Mouse (Mus musculus) embryonic facial prominence, embryonic 10.5 days (tissue): ENCODE measurements around the gene Dgkg. TPM values are rescaled to one million over a fixed set of nuclear protein-coding genes. Genes with fewer than 3 reads are reported as not detected.

Source experiments
- DNase-seq: peaks from one replicate; pipeline ENCODE4 v3.0.0-alpha.2; 2017; ENCODE audit warnings: low spot score
- H3K27ac ChIP-seq: fragments of 300-500 bp; sonication (generic); replicated peaks from 2 replicates; pipeline ENCODE4 v1.5.1; 2016; ENCODE audit warnings: mild to moderate bottlenecking
- H3K27me3 ChIP-seq: fragments of 300-500 bp; sonication (generic); replicated peaks from 2 replicates; pipeline ENCODE4 v1.6.1; 2016; ENCODE audit warnings: low read depth, mild to moderate bottlenecking; ENCODE audit not compliant: poor library complexity, severe bottlenecking
- H3K36me3 ChIP-seq: fragments of 300-500 bp; sonication (generic); replicated peaks from 2 replicates; pipeline ENCODE4 v1.6.1; 2016; ENCODE audit warnings: mild to moderate bottlenecking, moderate library complexity
- H3K4me1 ChIP-seq: fragments of 300-500 bp; sonication (generic); 2 replicates; pipeline ENCODE4 v1.6.1; 2016
- H3K4me3 ChIP-seq: fragments of 300-500 bp; sonication (generic); 2 replicates; pipeline ENCODE4 v1.5.1; 2016; ENCODE audit warnings: mild to moderate bottlenecking, moderate library complexity
- H3K9me3 ChIP-seq: fragments of 300-500 bp; sonication (generic); 2 replicates; pipeline ENCODE4 v1.6.1; 2016; ENCODE audit warnings: mild to moderate bottlenecking
- WGBS: fragments of 180-500 bp; shearing (Covaris S2); methylation state at CpG from one replicate; pipeline ENCODE4 v1.1.7; 2016; 5-methylcytosine and 5-hydroxymethylcytosine counted together
- microRNA-seq: library from miRNA; unstranded; fragments of <30 nt; microRNA quantifications from one replicate; pipeline ENCODE4, GENCODE M21; 2017
- polyA plus RNA-seq: library from polyadenylated mRNA; unstranded; fragments of >200 nt; fragmentation: Nextera tagmentation; extraction: Ambion mirVana; gene quantifications from 2 replicates; pipeline ENCODE4 v1.2.1, GENCODE M21; 2016

Dgkg gene
- polyA plus RNA-seq, 1 experiment from 2014 or later: 0.22 TPM

- Histone ChIP-seq H3K27me3 (peaks cover 54% of the 10 kb centered on the region), H3K4me3 (no peak overlapping the region), H3K4me1 (peaks cover 54% of the 10 kb centered on the region), H3K9me3 (no peaks in the 10 kb centered on the region), H3K27ac (no peak overlapping the region), H3K36me3 (peaks cover 19% of the 10 kb centered on the region)
- no peak for DNase-seq
- WGBS: 65% methylated on average over 5 of the region's 5 CpGs
These were observed 222.5 kb downstream of the Dgkg start for GRCm38 (mm10) chr16:22434530-22434929.

- H3K4me1 ChIP-seq: peaks cover 57% of the 10 kb centered on the region
These were observed 223.1 kb downstream of the Dgkg start for GRCm38 (mm10) chr16:22433944-22434343.

GRCm38 (mm10) chr16:22431773-22432172, 225.2 kb downstream of the Dgkg start:
- no peak for DNase-seq
- Histone ChIP-seq H3K27me3 (peaks cover 43% of the 10 kb centered on the region), H3K36me3 (peaks cover 27% of the 10 kb centered on the region), H3K9me3 (no peaks in the 10 kb centered on the region), H3K4me1 (peaks cover 62% of the 10 kb centered on the region), H3K4me3 (no peak overlapping the region), H3K27ac (no peak overlapping the region)
- 85% methylated on average over 12 of the region's 12 CpGs for WGBS

More at GRCm38 (mm10) chr16:22433944-22434343, 223.1 kb downstream of the Dgkg start:
- H3K4me3 ChIP-seq: 0 out of 2 replicates have a peak overlapping the region, but pooled peaks have one; percentile 29
- 22% methylated on average over 12 of the region's 12 CpGs for WGBS
- peak; percentile 25 for DNase-seq
- no peak overlapping the region; the same call in 1 of the 2 replicates for H3K27ac ChIP-seq
- no peaks in the 10 kb centered on the region for H3K9me3 ChIP-seq
- peaks cover 19% of the 10 kb centered on the region for H3K36me3 ChIP-seq
- H3K27me3 ChIP-seq: peaks cover 54% of the 10 kb centered on the region

- H3K4me3 ChIP-seq: no peak overlapping the region
- H3K27me3 ChIP-seq: peaks cover 38% of the 10 kb centered on the region
- H3K36me3 ChIP-seq: peaks cover 27% of the 10 kb centered on the region
- WGBS: 61% methylated on average over 2 of the region's 2 CpGs
- H3K4me1 ChIP-seq: peaks cover 59% of the 10 kb centered on the region
- no peaks in the 10 kb centered on the region for H3K9me3 ChIP-seq
- no peak for DNase-seq
- H3K27ac ChIP-seq: no peak overlapping the region
These were observed 225.7 kb downstream of the Dgkg start for GRCm38 (mm10) chr16:22431335-22431734.

- Histone ChIP-seq H3K27me3 (peaks cover 29% of the 10 kb centered on the region), H3K36me3 (peaks cover 31% of the 10 kb centered on the region), H3K9me3 (no peaks in the 10 kb centered on the region), H3K27ac (peak overlapping the region; percentile 81; the same call in 1 of the 2 replicates), H3K4me3 (no peak overlapping the region), H3K4me1 (peaks cover 57% of the 10 kb centered on the region)
- DNase-seq: no peak
- 81% methylated on average over 16 of the region's 16 CpGs for WGBS
These were observed 226.6 kb downstream of the Dgkg start for GRCm38 (mm10) chr16:22430211-22430951.

GRCm38 (mm10) chr16:22429377-22429776, 227.6 kb downstream of the Dgkg start:
- Histone ChIP-seq H3K27me3 (peaks cover 19% of the 10 kb centered on the region), H3K27ac (peak overlapping the region; percentile 81), H3K4me3 (peak overlapping the region; percentile 44), H3K4me1 (peaks cover 49% of the 10 kb centered on the region), H3K36me3 (peaks cover 34% of the 10 kb centered on the region), H3K9me3 (no peaks in the 10 kb centered on the region)
- DNase-seq: peak; percentile 51
- WGBS: 3% methylated on average over 8 of the region's 8 CpGs

GRCm38 (mm10) chr16:22428853-22429341, 228.1 kb downstream of the Dgkg start:
- H3K4me3 ChIP-seq: peak overlapping the region; percentile 44
- no peaks in the 10 kb centered on the region for H3K9me3 ChIP-seq
- H3K27ac ChIP-seq: peak overlapping the region; percentile 81
- DNase-seq: peak; percentile 89
- peaks cover 19% of the 10 kb centered on the region for H3K27me3 ChIP-seq
- 2% methylated on average over 9 of the region's 9 CpGs for WGBS
- H3K36me3 ChIP-seq: peaks cover 37% of the 10 kb centered on the region
- peaks cover 44% of the 10 kb centered on the region for H3K4me1 ChIP-seq

GRCm38 (mm10) chr16:22426866-22427265, 230.2 kb downstream of the Dgkg start:
- peaks cover 12% of the 10 kb centered on the region for H3K27me3 ChIP-seq
- H3K27ac ChIP-seq: no peak overlapping the region
- 66% methylated on average over 7 of the region's 7 CpGs for WGBS

GRCm38 (mm10) chr16:22422256-22422655, 234.8 kb downstream of the Dgkg start:
- Histone ChIP-seq H3K4me3 (no peak overlapping the region), H3K27me3 (no peaks in the 10 kb centered on the region), H3K4me1 (peaks cover 6% of the 10 kb centered on the region), H3K36me3 (peaks cover 62% of the 10 kb centered on the region), H3K9me3 (no peaks in the 10 kb centered on the region), H3K27ac (no peak overlapping the region)
- DNase-seq: no peak
- 90% methylated on average over 5 of the region's 5 CpGs for WGBS

More at GRCm38 (mm10) chr16:22426866-22427265, 230.2 kb downstream of the Dgkg start:
- no peaks in the 10 kb centered on the region for H3K9me3 ChIP-seq
- no peak overlapping the region for H3K4me3 ChIP-seq
- H3K4me1 ChIP-seq: peaks cover 34% of the 10 kb centered on the region
- peaks cover 38% of the 10 kb centered on the region for H3K36me3 ChIP-seq
- DNase-seq: no peak

Small RNA genes lying within 50 kb of the gene (microRNA-seq; reads per million reads assigned to microRNA genes)
- not detected for gene Mir6362
- gene Mir8095: not detected

Other genes with a start within 250 kb of the Dgkg start
- 56.2 and 56.7 TPM in 2 replicates for gene Etv5, start 217.5 kb downstream of the Dgkg start, polyA plus RNA-seq
- 0.17 TPM in 1 of 2 replicates, not detected in the other for gene Crygs, start 154.4 kb upstream of the Dgkg start, polyA plus RNA-seq
- 38.6 and 39.1 TPM in 2 replicates for gene Tbccd1, start 200.4 kb upstream of the Dgkg start, polyA plus RNA-seq
- 88.4 and 90.8 TPM in 2 replicates for gene Dnajb11, start 200.6 kb upstream of the Dgkg start, polyA plus RNA-seq
- gene Ahsg, start 234.1 kb upstream of the Dgkg start, polyA plus RNA-seq: not detected in 2 replicates